Mouse (Mus musculus): ENCODE data around the gene Eef1akmt3. TPM values are rescaled to one million over a fixed set of nuclear protein-coding genes. Genes with fewer than 3 reads are reported as not detected.
"Not testable (repeated sequence)": the region's sequence is repeated elsewhere in the genome, so short reads cannot be mapped to it uniquely, and the experiment has no call there.

The Eef1akmt3 gene
- polyA plus RNA-seq, 1 experiment from 2014 or later, result 0.07 TPM

DNA sequence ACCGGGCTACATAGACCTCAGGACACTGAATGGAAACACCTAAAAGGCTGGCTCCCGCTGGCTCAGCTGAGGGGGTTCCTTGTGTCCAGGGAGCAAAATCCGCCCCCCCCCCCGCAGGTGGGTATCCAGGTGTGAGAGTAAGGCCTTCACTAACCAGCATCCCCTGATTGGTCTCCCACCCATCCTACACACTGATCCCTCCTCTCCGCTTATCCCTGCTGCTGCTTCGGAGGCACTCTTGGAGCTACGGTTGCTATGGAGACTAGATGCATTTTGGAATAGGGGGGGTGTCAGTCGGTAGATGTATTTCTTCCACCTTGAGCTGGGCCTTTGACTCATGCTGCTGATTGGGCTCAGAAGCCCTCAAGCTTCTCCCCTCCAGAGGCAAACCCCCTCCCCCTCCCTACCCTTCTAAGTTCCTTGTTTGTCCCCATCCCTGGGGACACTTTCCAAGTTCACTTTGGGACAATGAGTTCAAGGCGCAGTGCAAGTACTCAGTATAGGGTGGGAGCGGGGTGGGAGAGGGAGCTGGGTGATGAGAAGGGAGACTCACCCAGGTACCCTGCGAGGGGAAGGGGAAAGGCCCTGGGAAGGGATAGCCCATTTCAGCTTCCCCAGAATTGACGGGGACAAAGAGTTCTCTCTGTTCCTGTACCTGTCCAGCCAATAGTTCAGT is 36.8 kb upstream of the Eef1akmt3 start:
- 2% methylated on average over 12 of the region's 12 CpGs for WGBS
- H3K4me1 ChIP-seq (replicated peaks), result peaks cover 61% of the 10 kb centered on the region
- H3K27me3 ChIP-seq (ENCODE audit: insufficient read depth, poor library complexity, severe bottlenecking), result peaks cover 83% of the 10 kb centered on the region

DNA sequence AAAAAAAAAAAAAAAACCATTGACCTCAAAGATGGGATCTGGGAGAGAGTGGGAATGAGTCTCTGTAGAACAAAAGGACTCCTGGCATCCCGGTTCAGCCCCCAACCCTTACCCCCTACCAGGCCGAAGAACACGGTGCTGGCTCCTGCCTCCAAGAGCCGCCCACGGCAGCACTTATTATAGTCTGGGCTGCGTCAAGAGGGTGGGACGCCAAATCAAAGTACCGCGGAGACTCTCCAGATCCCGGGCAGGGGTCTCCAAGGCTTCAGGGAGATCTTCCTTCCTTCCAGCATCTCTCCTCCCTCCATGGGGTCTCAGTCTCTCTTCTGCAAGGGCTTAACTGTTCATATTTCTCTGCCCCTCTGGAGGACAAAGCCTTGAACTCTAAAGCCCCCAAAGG is 36.2 kb upstream of the Eef1akmt3 start:
- 0 out of 2 replicates have a peak overlapping the region, but pooled peaks have one; percentile 31 for H3K27ac ChIP-seq
- H3K27me3 ChIP-seq (ENCODE audit: insufficient read depth, poor library complexity, severe bottlenecking), result peaks cover 77% of the 10 kb centered on the region
- DNase-seq (ENCODE audit: low spot score), result no peak
- WGBS, result 4% methylated on average over 10 of the region's 10 CpGs
- H3K9me3 ChIP-seq, result no peaks in the 10 kb centered on the region
- peak overlapping the region; percentile 78; the same call in 1 of the 2 replicates for H3K4me3 ChIP-seq
- peaks cover 56% of the 10 kb centered on the region for H3K4me1 ChIP-seq (replicated peaks)
- no peaks in the 10 kb centered on the region for H3K36me3 ChIP-seq

More for the DNA sequence above, 36.8 kb upstream of the Eef1akmt3 start:
- no peak for DNase-seq (ENCODE audit: low spot score)
- Histone ChIP-seq H3K36me3 (no peaks in the 10 kb centered on the region), H3K4me3 (peak overlapping the region; percentile 78), H3K27ac (peak overlapping the region; percentile 84; the same call in 1 of the 2 replicates), H3K9me3 (no peaks in the 10 kb centered on the region)

DNA sequence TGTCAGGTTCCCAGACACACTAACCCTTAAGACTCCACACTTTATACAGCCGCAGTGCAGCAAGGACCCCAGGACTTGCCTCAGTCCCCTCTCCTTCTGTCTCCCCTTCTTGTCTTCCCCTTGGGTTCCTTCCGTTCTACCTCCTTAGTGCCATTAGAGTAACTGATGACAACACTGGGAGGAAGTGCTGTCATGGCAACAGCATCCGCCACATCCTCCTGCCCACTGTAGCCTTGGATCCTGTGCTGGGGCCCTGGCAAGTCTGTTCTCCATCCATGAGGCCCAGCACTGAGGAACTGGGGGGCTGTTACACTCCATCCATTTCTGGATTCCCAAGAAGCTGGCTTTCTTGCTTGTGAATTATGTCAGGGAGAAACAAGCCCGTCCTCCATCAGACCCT is 34.8 kb upstream of the Eef1akmt3 start:
- Histone ChIP-seq H3K27me3 (ENCODE audit: insufficient read depth, poor library complexity, severe bottlenecking) (peaks cover 63% of the 10 kb centered on the region), H3K36me3 (no peaks in the 10 kb centered on the region), H3K4me3 (no peak overlapping the region), H3K9me3 (no peaks in the 10 kb centered on the region), H3K27ac (no peak overlapping the region), H3K4me1 (replicated peaks) (peaks cover 46% of the 10 kb centered on the region)
- 59% methylated on average over 4 of the region's 4 CpGs for WGBS
- DNase-seq (ENCODE audit: low spot score), result no peak

DNA sequence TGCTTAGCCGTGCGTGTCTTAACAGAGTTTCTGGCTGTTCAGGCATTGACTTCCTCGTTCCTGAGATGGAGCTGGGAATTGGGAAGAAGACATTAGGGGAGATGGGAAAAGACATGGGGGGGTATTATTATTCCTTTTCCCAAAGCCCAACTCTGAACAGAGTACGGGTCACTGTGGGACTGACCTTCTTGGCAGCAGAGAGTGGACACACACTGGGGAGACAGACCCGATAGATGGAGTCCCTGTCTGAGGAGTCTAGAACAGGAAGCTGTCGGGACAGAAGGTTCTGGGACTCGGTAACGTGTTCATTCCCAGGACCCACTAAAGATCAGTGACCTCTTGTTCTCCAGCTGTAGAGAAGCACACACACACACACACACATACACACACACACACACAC is 34.3 kb upstream of the Eef1akmt3 start:
- peaks cover 58% of the 10 kb centered on the region for H3K27me3 ChIP-seq (ENCODE audit: insufficient read depth, poor library complexity, severe bottlenecking)
- peaks cover 46% of the 10 kb centered on the region for H3K4me1 ChIP-seq (replicated peaks)
- no peaks in the 10 kb centered on the region for H3K9me3 ChIP-seq
- H3K27ac ChIP-seq, result no peak overlapping the region
- 75% methylated on average over 8 of the region's 8 CpGs for WGBS
- no peaks in the 10 kb centered on the region for H3K36me3 ChIP-seq
- DNase-seq (ENCODE audit: low spot score), result no peak
- no peak overlapping the region for H3K4me3 ChIP-seq

DNA sequence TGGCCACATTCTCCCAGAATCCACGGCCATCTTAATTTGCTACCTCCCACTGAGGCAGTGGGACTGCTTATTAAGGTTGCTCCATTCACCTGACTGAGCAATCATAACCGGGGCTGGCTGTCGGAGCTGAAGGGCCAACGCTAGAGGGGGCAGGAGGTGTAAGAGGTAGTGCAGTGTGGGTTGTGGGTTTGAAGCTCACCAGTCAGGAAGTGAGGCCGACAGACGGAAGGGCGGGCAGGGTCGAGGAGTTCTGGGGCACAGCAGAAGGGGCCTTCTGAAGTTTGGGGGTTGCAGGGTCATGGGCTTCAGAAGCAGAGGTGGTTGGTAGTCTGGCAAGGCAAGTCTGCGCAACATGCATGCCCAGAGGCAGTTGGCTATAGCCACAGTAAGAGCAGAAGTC is 33.8 kb upstream of the Eef1akmt3 start, which contains the start of gene Agap2:
Agap2 (plus strand) TSS at position 205 of the 400 bp plus-strand sequence.
- Histone ChIP-seq H3K4me3 (no peak within 1 kb of the TSS), H3K9me3 (no peaks in the 10 kb centered on the region), H3K36me3 (no peaks in the 10 kb centered on the region), H3K27ac (no peak within 1 kb of the TSS), H3K27me3 (ENCODE audit: insufficient read depth, poor library complexity, severe bottlenecking) (peaks cover 53% of the 10 kb centered on the region), H3K4me1 (replicated peaks) (peaks cover 42% of the 10 kb centered on the region)
- no peak for DNase-seq (ENCODE audit: low spot score)
- 68% methylated on average over 9 of the region's 9 CpGs for WGBS

DNA sequence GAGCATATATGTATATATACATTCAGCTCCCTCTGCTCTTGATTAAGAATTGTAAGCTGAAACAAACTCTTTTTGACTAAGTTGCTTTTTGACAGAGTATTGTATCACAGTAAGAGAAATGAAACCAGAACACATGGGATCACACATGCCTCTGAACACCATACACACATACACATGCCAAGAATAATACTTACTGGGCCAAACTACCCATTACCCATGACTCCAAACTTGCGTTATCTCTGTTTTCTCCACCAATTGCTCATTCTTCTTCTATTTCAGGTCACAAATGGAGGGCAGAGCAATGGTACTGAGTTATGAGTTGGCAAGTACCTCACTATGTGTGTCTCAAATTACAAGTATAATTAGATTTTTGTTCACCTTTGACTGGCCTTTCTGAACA is 32.7 kb upstream of the Eef1akmt3 start:
- Histone ChIP-seq H3K27me3 (ENCODE audit: insufficient read depth, poor library complexity, severe bottlenecking) (peaks cover 42% of the 10 kb centered on the region), H3K27ac (no peak overlapping the region), H3K36me3 (no peaks in the 10 kb centered on the region), H3K9me3 (no peaks in the 10 kb centered on the region), H3K4me3 (no peak overlapping the region), H3K4me1 (replicated peaks) (peaks cover 38% of the 10 kb centered on the region)
- WGBS, result 91% methylated on average over 1 of the region's 1 CpGs
- DNase-seq (ENCODE audit: low spot score), result no peak

DNA sequence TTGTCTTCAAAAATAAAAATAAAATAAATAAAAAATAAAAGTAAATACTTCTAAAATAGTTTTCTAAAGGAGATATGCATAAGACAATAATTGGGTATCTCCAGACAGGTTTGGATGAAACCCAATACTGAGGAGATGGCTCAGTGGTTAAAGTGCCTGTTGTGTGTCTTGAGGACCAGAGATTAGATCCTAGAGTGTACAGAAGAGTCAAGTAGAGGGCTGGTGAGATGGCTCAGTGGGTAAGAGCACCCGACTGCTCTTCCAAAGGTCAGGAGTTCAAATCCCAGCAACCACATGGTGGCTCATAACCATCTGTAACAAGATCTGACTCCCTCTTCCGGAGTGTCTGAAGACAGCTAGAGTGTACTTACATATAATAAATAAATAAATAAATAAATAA is 31.7 kb upstream of the Eef1akmt3 start:
- H3K36me3 ChIP-seq; H3K27ac ChIP-seq; H3K4me3 ChIP-seq; H3K9me3 ChIP-seq; DNase-seq (ENCODE audit: low spot score): not testable (repeated sequence)
- Histone ChIP-seq H3K4me1 (replicated peaks) (peaks cover 38% of the 10 kb centered on the region), H3K27me3 (ENCODE audit: insufficient read depth, poor library complexity, severe bottlenecking) (peaks cover 31% of the 10 kb centered on the region)
- 85% methylated on average over 2 of the region's 2 CpGs for WGBS

DNA sequence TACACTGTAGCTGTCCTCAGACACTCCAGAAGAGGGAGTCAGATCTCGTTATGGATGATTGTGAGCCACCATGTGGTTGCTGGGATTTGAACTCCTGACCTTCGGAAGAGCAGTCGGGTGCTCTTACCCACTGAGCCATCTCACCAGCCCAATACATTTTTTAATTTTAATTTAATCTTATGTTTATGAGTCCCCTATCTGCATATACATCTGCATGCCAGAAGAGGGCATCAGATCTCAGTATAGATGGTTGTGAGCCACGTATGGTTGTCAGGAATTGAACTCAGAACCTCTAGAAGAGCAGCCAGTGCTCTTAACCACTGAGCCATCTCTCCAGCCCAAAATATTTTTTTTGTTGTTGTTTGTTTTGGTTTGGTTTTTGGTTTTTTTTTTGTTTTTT is 31.0 kb upstream of the Eef1akmt3 start:
- not testable (repeated sequence) for H3K4me3 ChIP-seq; H3K27ac ChIP-seq; H3K9me3 ChIP-seq; DNase-seq (ENCODE audit: low spot score)
- H3K36me3 ChIP-seq, result peaks cover 16% of the 10 kb centered on the region
- H3K27me3 ChIP-seq (ENCODE audit: insufficient read depth, poor library complexity, severe bottlenecking), result peaks cover 24% of the 10 kb centered on the region
- WGBS, result 89% methylated on average over 4 of the region's 4 CpGs
- peaks cover 34% of the 10 kb centered on the region for H3K4me1 ChIP-seq (replicated peaks)

DNA sequence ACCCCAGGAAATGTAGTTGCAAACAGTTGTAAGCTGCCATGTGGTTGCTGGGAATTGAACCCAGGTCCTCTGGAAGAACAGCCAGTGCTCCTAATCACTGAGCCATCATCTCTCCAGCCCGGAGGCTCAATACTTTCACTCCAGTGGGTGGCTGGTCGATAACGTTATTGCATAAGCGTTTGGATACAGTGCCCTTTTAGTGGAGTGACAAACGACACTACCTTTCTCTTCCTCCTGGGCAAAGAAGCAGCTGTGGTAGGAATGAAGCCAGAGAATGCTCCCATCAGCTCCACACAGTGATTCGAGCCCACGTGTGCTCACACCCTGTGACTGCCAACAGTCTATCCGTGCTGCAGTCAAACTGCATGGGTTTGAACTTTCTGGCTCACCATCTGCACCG is 29.9 kb upstream of the Eef1akmt3 start:
- Histone ChIP-seq H3K9me3 (no peaks in the 10 kb centered on the region), H3K4me1 (replicated peaks) (peaks cover 38% of the 10 kb centered on the region), H3K36me3 (peaks cover 26% of the 10 kb centered on the region), H3K27me3 (ENCODE audit: insufficient read depth, poor library complexity, severe bottlenecking) (peaks cover 14% of the 10 kb centered on the region), H3K4me3 (peak overlapping the region; percentile 74), H3K27ac (peak overlapping the region; percentile 93; the same call in 1 of the 2 replicates)
- no peak for DNase-seq (ENCODE audit: low spot score)
- WGBS, result 81% methylated on average over 9 of the region's 9 CpGs

DNA sequence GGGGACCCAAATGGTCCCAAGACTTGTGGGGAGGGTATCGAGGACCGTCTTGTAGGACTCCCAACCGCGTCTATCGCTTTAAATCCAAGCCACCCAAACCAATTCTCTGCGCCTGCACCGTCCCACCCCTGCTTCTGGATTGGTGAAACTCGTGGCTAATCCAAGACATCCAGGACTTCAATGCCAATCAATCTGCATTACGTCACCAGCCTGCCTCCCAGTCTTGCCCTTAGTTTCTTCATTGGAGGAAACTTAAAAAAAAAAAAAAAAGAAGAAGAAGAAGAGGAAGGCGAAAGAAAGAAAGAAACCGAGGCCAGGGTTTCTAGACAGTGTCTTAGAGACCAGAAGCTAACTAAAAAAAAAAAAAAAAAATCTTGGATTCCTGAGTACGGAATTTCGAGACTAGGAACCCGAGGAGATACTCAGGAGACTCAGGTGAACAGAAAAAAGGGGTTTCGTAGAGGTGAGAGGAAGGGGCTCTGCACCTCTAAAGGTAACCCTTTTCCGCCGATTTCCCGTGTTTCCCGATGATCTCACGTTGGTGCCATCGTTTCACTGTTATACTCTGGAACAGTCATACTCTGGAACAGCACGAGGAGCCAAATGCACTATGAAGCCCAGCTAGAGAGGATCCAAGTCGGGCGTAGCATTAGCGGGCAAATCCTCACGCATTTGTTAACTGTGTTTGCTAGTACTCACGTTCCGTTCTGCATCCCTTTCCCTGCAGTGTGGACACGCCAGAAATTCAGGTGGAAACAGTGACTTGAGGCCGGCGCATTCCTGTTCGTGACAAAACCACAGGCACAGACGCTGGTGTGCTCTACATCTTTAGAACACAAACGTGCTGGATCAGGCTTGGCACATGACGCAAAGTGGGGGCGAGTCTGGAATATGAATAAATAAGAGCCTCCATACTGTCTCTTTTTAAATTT is 29.1 kb upstream of the Eef1akmt3 start, which contains the start of gene Tspan31:
Tspan31 (minus strand) TSS at position 75 of the 932 bp plus-strand sequence.
- Histone ChIP-seq H3K27me3 (ENCODE audit: insufficient read depth, poor library complexity, severe bottlenecking) (peaks cover 6% of the 10 kb centered on the region), H3K4me3 (peak within 1 kb of the TSS; percentile 74), H3K9me3 (no peaks in the 10 kb centered on the region), H3K4me1 (replicated peaks) (peaks cover 40% of the 10 kb centered on the region), H3K36me3 (peaks cover 34% of the 10 kb centered on the region), H3K27ac (peak within 1 kb of the TSS; percentile 93)
- WGBS, result 4% methylated on average over 36 of the region's 36 CpGs
- peak; percentile 90 for DNase-seq (ENCODE audit: low spot score)

DNA sequence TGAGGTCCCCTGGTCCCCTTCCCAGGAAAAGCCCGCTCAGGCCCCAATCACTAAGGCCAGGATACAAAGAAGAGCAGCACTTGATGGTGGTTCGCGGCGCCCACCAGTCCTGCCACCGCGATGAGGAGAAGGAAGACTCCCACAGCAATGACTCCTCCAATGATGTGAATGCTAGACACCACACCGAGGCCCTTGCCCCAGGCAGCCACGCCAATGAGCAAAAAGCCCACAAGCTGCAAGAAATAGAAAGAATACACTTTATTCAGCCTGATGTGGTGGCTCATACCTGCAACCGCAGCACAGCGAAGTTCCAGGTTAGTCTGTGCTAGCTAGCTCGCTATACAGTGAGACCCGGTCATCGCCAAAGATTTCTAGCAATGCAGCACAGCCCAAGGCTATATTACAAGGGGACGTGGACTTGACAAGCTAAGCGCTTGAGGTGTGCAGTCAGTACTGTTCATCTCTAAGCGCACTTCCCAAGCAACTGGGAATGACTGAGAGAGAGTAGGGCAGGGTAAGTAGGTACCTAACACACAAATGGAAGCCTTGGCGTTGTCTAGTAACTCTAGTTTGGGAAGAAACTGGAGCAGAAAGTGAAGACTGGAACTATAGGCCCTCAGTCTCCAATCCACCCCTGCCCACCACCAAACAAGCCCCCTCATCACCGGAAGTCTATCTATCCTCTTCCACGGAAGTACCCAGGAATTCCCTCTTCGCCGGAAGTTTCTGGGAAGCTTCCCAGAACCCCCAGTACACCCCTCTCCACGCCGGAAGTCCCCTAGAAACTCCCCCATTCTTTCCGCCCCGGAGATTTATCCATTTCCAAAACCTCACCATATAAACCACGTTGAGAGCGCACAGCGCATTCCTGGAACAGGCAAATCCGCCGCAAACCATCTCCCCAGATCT is 28.2 kb upstream of the Eef1akmt3 start:
- H3K9me3 ChIP-seq, result no peaks in the 10 kb centered on the region
- H3K36me3 ChIP-seq, result peaks cover 43% of the 10 kb centered on the region
- peak overlapping the region; percentile 74 for H3K4me3 ChIP-seq
- no peaks in the 10 kb centered on the region for H3K27me3 ChIP-seq (ENCODE audit: insufficient read depth, poor library complexity, severe bottlenecking)
- peak; percentile 46 for DNase-seq (ENCODE audit: low spot score)
- 9% methylated on average over 30 of the region's 30 CpGs for WGBS
- peaks cover 49% of the 10 kb centered on the region for H3K4me1 ChIP-seq (replicated peaks)
- peak overlapping the region; percentile 93 for H3K27ac ChIP-seq

DNA sequence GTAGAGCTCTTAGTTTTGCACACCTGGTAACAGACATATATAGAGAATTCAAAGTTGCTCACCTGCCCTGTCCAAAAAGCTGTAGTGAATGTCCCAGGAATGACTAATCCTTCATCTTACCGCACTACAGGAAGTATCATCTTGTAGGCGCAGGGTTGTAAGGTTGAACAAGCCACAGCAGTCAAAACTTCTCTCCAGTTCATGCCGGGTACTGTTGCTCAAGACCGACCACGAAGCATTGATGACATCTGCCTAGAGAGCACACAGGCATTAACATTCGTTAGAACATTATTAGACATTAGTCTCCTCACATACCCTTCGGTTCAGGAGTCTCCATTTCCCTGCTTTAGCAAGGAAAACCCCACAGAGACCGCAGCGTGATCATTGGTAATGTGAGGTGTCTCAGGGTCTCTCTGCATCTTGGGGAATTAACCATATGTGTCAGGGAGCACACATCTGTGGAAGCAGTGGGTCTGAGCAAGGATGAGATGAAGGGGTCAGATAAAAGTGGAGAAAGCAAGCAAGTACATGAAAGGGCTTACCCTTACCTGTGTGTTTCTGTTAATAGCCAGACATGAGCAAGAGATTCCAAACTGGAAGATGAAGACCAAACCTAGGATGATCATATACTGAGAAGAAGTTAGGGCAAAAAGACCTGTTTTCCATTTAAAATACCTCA is 27.2 kb upstream of the Eef1akmt3 start:
- no peaks in the 10 kb centered on the region for H3K27me3 ChIP-seq (ENCODE audit: insufficient read depth, poor library complexity, severe bottlenecking)
- no peaks in the 10 kb centered on the region for H3K9me3 ChIP-seq
- DNase-seq (ENCODE audit: low spot score), result no peak
- peak overlapping the region; percentile 93 for H3K27ac ChIP-seq
- peaks cover 47% of the 10 kb centered on the region for H3K36me3 ChIP-seq
- peaks cover 51% of the 10 kb centered on the region for H3K4me1 ChIP-seq (replicated peaks)
- 88% methylated on average over 9 of the region's 9 CpGs for WGBS
- peak overlapping the region; percentile 74 for H3K4me3 ChIP-seq
